Mouse (Mus musculus): ENCODE results near the gene Dhrs7. TPM values are rescaled to one million over a fixed set of nuclear protein-coding genes. Genes with fewer than 3 reads are reported as not detected.

The Dhrs7 gene
- polyA plus RNA-seq, 1 experiment from 2014 or later = 7.5 TPM

- no peak overlapping the region for H3K27ac ChIP-seq
- H3K27me3 ChIP-seq = no peaks in the 10 kb centered on the region
- 89% methylated on average over 1 of the region's 1 CpGs for WGBS
- no peaks in the 10 kb centered on the region for H3K9me3 ChIP-seq (replicated peaks)
- H3K4me3 ChIP-seq = no peak overlapping the region
- ATAC-seq (ENCODE audit: low FRiP score) = no peak
- H3K36me3 ChIP-seq = no peaks in the 10 kb centered on the region
- H3K9ac ChIP-seq = no peak overlapping the region
- no peak overlapping the region for H3K4me2 ChIP-seq (replicated peaks)
- H3K4me1 ChIP-seq = no peaks in the 10 kb centered on the region
These were observed 17.2 kb upstream of the Dhrs7 start for GRCm38 (mm10) chr12:72681919-72682318.

- Histone ChIP-seq H3K4me1 (no peaks in the 10 kb centered on the region), H3K9me3 (replicated peaks) (no peaks in the 10 kb centered on the region), H3K27me3 (no peaks in the 10 kb centered on the region), H3K9ac (no peak overlapping the region), H3K4me3 (no peak overlapping the region), H3K27ac (no peak overlapping the region), H3K4me2 (replicated peaks) (no peak overlapping the region), H3K36me3 (no peaks in the 10 kb centered on the region)
- no peak for ATAC-seq (ENCODE audit: low FRiP score)
- 83% methylated on average over 3 of the region's 3 CpGs for WGBS
These were observed 14.9 kb upstream of the Dhrs7 start for GRCm38 (mm10) chr12:72679635-72680034.

GRCm38 (mm10) chr12:72674820-72675219 lies 10.1 kb upstream of the Dhrs7 start:
- no peak overlapping the region for H3K4me3 ChIP-seq
- no peaks in the 10 kb centered on the region for H3K9me3 ChIP-seq (replicated peaks)
- H3K4me1 ChIP-seq = no peaks in the 10 kb centered on the region
- 65% methylated on average over 2 of the region's 2 CpGs for WGBS
- H3K27me3 ChIP-seq = no peaks in the 10 kb centered on the region
- H3K4me2 ChIP-seq (replicated peaks) = no peak overlapping the region
- ATAC-seq (ENCODE audit: low FRiP score) = no peak
- H3K27ac ChIP-seq = no peak overlapping the region
- H3K9ac ChIP-seq = no peak overlapping the region
- H3K36me3 ChIP-seq = no peaks in the 10 kb centered on the region

- ATAC-seq (ENCODE audit: low FRiP score) = no peak
- no peak overlapping the region for H3K27ac ChIP-seq
- H3K4me2 ChIP-seq (replicated peaks) = no peak overlapping the region
- H3K36me3 ChIP-seq = no peaks in the 10 kb centered on the region
- H3K4me1 ChIP-seq = no peaks in the 10 kb centered on the region
- H3K9me3 ChIP-seq (replicated peaks) = no peaks in the 10 kb centered on the region
- no peaks in the 10 kb centered on the region for H3K27me3 ChIP-seq
- no peak overlapping the region for H3K4me3 ChIP-seq
- 82% methylated on average over 7 of the region's 7 CpGs for WGBS
- no peak overlapping the region for H3K9ac ChIP-seq
These were observed 9.5 kb upstream of the Dhrs7 start for GRCm38 (mm10) chr12:72674079-72674797.

- Histone ChIP-seq H3K36me3 (no peaks in the 10 kb centered on the region), H3K4me1 (no peaks in the 10 kb centered on the region), H3K9ac (no peak overlapping the region), H3K4me2 (replicated peaks) (no peak overlapping the region), H3K27me3 (no peaks in the 10 kb centered on the region), H3K27ac (no peak overlapping the region), H3K4me3 (no peak overlapping the region), H3K9me3 (replicated peaks) (no peaks in the 10 kb centered on the region)
- ATAC-seq (ENCODE audit: low FRiP score) = no peak
- WGBS = 95% methylated on average over 6 of the region's 6 CpGs
These were observed 6.9 kb upstream of the Dhrs7 start for GRCm38 (mm10) chr12:72671516-72672135.

DNA sequence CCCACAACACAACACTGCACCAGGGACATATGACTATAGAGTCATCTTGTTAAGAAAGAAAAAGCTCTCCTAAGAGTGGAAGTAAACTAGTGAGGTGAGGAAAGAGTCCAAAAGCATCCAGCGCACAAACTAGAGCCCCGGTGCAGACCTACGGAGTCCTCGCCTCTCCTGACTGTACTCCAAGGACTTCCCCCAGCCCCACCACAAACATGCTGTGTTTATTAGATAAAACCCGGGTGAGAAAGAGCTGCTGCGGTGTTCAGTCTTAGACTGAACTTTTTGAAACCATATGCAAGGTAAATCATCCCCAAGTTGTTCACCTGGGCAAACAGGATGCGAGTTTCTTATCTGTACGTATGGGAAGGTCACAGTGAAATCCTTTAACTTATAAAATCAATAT lies 6.2 kb upstream of the Dhrs7 start:
- WGBS = 92% methylated on average over 8 of the region's 8 CpGs
- H3K9ac ChIP-seq = no peak overlapping the region
- H3K27ac ChIP-seq = no peak overlapping the region
- H3K27me3 ChIP-seq = no peaks in the 10 kb centered on the region
- H3K4me3 ChIP-seq = no peak overlapping the region
- H3K9me3 ChIP-seq (replicated peaks) = no peaks in the 10 kb centered on the region
- no peaks in the 10 kb centered on the region for H3K36me3 ChIP-seq
- H3K4me2 ChIP-seq (replicated peaks) = no peak overlapping the region
- no peak for ATAC-seq (ENCODE audit: low FRiP score)
- H3K4me1 ChIP-seq = no peaks in the 10 kb centered on the region

DNA sequence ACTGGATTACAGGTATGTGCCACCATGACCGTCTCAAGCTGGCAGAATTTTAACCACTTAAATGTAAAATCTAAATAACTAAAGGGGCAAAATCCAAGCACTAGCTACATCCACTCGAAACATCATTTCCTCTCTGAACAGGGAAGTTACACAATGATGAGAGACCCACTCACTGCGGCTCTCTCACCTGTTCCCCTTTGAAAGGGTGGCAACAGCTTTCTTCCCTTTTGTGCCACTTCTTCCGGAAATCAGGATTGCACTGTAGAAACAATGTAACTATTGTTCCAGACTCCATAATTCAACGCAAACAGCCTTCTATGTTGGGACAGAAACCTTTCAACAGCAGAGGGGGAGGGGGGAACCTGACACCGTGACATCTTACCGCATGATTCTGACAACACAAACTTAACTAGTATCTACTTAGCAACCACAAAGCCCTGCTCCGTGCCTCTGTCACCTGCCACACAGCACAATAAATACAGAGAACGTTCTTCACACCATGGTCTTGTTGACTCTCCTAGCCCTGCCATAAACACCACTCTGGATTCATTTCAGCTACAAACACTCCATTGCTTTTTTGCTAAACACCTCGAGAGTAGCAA lies 3.3 kb upstream of the Dhrs7 start:
- Histone ChIP-seq H3K4me2 (replicated peaks) (no peak overlapping the region), H3K27me3 (peaks cover 6% of the 10 kb centered on the region; the same call in 1 of the 2 replicates), H3K4me3 (no peak overlapping the region), H3K9ac (no peak overlapping the region), H3K4me1 (0 out of 2 replicates have a peak, but pooled peaks cover 4% of the 10 kb centered on the region), H3K9me3 (replicated peaks) (no peaks in the 10 kb centered on the region), H3K27ac (no peak overlapping the region), H3K36me3 (no peaks in the 10 kb centered on the region)
- no peak for ATAC-seq (ENCODE audit: low FRiP score)
- WGBS = 57% methylated on average over 10 of the region's 10 CpGs

DNA sequence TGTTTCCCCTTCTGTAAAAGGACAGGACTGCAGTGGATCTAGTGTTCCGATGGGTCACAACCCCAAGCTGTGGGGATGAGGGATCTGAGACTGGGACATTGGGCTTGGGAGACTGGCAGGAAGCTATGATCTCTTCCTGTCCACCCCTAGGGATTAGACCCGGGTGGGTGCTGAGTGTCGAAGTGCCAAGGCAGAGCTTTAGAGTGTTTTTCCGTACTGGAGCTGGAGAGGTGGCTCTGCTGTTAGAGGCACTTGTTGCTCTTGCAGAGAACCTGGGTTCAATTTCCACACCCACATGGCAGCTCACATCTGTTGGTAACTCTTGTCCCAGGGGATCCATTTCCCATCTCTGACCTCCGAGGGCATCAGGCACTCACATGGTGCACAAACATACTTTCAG lies 1.3 kb upstream of the Dhrs7 start:
- H3K4me2 ChIP-seq (replicated peaks) = no peak overlapping the region
- 83% methylated on average over 5 of the region's 5 CpGs for WGBS
- peaks cover 6% of the 10 kb centered on the region; the same call in 1 of the 2 replicates for H3K27me3 ChIP-seq
- no peak overlapping the region for H3K4me3 ChIP-seq
- no peak overlapping the region for H3K27ac ChIP-seq
- no peak overlapping the region for H3K9ac ChIP-seq
- H3K9me3 ChIP-seq (replicated peaks) = no peaks in the 10 kb centered on the region
- no peak for ATAC-seq (ENCODE audit: low FRiP score)
- H3K4me1 ChIP-seq = 0 out of 2 replicates have a peak, but pooled peaks cover 4% of the 10 kb centered on the region
- H3K36me3 ChIP-seq = no peaks in the 10 kb centered on the region

DNA sequence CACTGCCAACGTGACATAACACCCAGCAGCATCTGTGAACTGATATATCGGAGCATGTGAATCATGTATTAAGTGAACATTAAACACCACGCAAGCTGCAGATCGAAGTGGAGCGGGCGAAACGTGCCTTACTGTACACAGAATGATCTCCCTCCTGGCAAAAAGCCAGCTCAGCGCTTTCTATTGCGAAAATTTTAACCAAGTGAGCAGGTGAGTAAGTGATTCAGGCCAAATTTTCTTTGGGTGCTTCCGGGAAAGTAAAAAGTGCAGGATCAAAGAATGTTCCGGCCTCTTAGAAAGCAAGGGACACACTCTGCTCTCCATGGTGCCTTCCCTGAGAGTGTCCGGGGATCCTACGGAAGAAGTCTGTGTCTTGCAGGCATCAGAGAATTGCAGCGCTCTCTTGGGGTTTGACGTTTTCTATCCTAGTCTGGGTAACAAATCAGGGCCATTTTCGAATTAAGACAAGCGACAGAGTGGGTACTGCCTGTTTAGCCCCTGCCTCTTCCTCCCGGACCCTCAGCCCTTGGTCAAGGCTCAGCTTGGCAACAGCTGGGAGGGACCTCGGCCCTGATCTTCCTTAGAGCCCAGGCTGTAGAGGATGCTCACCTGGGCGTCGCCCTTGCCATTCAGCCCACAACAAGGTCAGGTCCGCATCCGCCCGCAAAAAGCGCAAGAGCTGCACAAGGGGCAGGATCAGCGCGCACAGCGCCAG lies 532 bp downstream of the Dhrs7 start:
- Histone ChIP-seq H3K36me3 (no peaks in the 10 kb centered on the region), H3K9me3 (replicated peaks) (no peaks in the 10 kb centered on the region), H3K4me2 (replicated peaks) (peak overlapping the region; percentile 83), H3K27ac (no peak overlapping the region), H3K27me3 (peaks cover 6% of the 10 kb centered on the region; the same call in 1 of the 2 replicates), H3K4me1 (0 out of 2 replicates have a peak, but pooled peaks cover 4% of the 10 kb centered on the region), H3K4me3 (peak overlapping the region; percentile 49), H3K9ac (peak overlapping the region; percentile 67)
- peak; percentile 49 for ATAC-seq (ENCODE audit: low FRiP score)
- 9% methylated on average over 28 of the region's 28 CpGs for WGBS

GRCm38 (mm10) chr12:72655775-72656174 lies 8.9 kb downstream of the Dhrs7 start:
- Histone ChIP-seq H3K4me3 (no peak overlapping the region), H3K36me3 (no peaks in the 10 kb centered on the region), H3K27me3 (no peaks in the 10 kb centered on the region), H3K4me2 (replicated peaks) (no peak overlapping the region), H3K4me1 (no peaks in the 10 kb centered on the region), H3K27ac (no peak overlapping the region), H3K9me3 (replicated peaks) (no peaks in the 10 kb centered on the region), H3K9ac (no peak overlapping the region)
- WGBS = 92% methylated on average over 16 of the region's 16 CpGs
- no peak for ATAC-seq (ENCODE audit: low FRiP score)

DNA sequence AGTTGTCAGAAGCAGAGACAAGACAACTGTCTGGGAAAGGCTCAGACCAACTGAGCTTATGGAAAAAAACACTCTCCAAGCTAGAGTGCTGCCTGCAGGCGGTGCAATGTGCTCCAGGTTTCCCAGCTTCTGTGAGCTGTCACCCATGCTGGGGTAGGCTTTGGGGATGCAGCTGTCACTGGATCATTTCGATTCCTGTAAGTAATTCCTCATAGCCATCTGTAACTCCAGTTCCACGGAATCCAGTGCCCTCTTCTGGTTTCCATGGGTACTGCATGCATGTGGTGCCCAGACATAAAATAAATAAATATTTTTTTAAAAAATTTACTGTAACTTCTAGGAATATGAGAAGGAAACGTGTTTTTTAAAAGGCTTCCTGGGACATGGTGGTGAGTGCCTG lies 10.0 kb downstream of the Dhrs7 start:
- Histone ChIP-seq H3K9ac (no peak overlapping the region), H3K27ac (no peak overlapping the region), H3K4me2 (replicated peaks) (no peak overlapping the region), H3K9me3 (replicated peaks) (no peaks in the 10 kb centered on the region), H3K4me1 (no peaks in the 10 kb centered on the region), H3K36me3 (no peaks in the 10 kb centered on the region), H3K4me3 (no peak overlapping the region), H3K27me3 (no peaks in the 10 kb centered on the region)
- 11% methylated on average over 4 of the region's 4 CpGs for WGBS
- no peak for ATAC-seq (ENCODE audit: low FRiP score)

- no peaks in the 10 kb centered on the region for H3K9me3 ChIP-seq (replicated peaks)
- 80% methylated on average over 11 of the region's 11 CpGs for WGBS
- H3K9ac ChIP-seq = no peak within 1 kb of the TSS
- H3K4me3 ChIP-seq = no peak within 1 kb of the TSS
- H3K36me3 ChIP-seq = no peaks in the 10 kb centered on the region
- H3K27me3 ChIP-seq = no peaks in the 10 kb centered on the region
- H3K4me1 ChIP-seq = no peaks in the 10 kb centered on the region
- no peak within 1 kb of the TSS for H3K27ac ChIP-seq
- ATAC-seq (ENCODE audit: low FRiP score) = no peak
- H3K4me2 ChIP-seq (replicated peaks) = no peak within 1 kb of the TSS
These were observed 14.9 kb downstream of the Dhrs7 start, which contains the start of gene Gm4756 for GRCm38 (mm10) chr12:72649611-72650330. TSS of gene Gm4756 (minus strand) at chr12:72649661.

Measured in hindbrain, embryonic 12.5 days (tissue).